Mouse (Mus musculus): ENCODE measurements around the gene Tmco4.

Gene Tmco4

GRCm38 (mm10) chr4:139014793-139015192 lies 42.1 kb downstream of the Tmco4 start:
- intact Hi-C loops (cut with DNase I) = no loop called here

DNA sequence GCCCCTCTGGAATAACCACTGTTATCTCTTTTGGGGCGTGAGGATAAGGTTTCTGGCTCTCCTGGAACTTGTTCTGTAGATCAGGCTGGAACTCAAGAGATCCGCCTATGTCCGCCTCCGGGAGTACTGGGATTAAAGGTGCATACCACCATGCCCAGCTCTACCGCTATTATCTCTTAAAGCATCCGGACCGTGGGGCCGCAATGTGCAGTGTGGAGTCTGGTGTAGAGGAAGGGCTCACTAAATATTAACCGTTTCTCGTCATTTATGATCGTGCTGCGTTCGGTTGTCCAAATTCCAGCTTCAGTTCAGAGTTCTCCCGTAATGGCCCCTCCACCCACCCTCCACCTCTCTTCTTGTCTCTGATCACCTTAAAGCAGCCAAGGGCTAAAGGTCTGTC lies 45.7 kb downstream of the Tmco4 start:
- intact Hi-C loops (cut with DNase I) = no loop called here

DNA sequence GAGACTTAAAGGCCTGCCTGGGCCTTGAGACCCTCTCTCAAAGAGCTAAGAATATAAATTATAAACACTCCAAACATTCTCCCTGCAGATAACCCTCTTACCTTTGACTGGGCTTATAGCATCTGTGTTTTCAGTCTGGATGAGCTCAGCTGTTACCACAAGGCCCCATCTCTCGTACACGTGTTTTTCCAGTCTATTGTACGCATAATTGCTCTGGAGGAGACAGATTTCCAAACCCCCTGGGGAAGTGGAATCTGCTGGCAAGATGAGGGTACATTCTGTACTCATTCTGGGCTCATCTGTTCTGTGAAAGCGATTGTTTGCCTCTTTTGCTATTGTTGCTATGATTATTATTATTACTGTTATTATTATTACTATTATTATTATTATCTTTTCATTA lies 46.3 kb downstream of the Tmco4 start:
- intact Hi-C loops (cut with DNase I) = no loop called here

GRCm38 (mm10) chr4:139019413-139019812 lies 46.7 kb downstream of the Tmco4 start:
- intact Hi-C loops (cut with DNase I) = no loop called here

DNA sequence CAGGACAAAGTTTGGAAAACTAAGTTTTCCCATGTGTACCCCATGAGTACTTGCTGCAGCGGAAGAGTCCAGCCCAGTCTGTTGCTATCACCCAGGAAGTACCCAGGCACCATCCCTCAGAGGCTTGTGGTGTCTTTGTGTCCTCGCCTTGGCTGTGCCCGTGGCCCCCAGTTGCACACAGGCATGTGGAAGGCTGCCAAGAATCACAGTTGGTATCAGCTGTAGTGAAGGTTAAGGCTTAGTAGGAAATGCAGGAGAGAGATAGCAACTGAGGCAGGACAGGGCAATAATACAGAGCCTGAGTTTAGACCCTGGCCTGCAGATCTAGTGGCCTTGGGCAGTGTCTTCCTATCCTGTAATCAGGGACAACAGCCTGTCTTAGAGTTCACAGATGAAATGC lies 47.7 kb downstream of the Tmco4 start:
- intact Hi-C loops (cut with DNase I) = no loop called here

DNA sequence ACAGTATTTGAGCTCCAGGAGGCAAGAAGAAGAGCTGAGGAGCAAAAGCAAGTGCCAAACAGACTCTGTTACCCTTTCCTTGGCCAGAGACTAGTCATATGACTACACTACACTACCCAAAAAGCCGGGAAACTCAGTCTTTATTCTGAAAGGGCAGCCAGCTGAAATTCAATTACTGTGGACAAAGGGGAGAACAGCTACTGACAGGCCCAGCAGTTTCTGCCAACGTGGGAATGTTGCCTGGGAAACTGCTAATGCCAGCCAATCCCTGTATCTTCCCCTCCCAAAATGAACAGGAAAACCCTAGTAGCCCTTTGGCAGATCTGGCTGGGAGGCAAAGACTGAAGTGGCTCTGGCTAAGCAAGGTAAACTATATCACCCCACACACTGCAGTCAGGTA lies 51.7 kb downstream of the Tmco4 start:
- intact Hi-C loops (cut with DNase I) = no loop called here

GRCm38 (mm10) chr4:139030675-139031074 lies 58.0 kb downstream of the Tmco4 start:
- intact Hi-C loops (cut with DNase I) = no loop called here

- intact Hi-C loops (cut with DNase I) = no loop called here
Observed at GRCm38 (mm10) chr4:139032521-139032920, 59.8 kb downstream of the Tmco4 start.

GRCm38 (mm10) chr4:139033263-139034009 lies 60.7 kb downstream of the Tmco4 start:
- intact Hi-C loops (cut with DNase I) = no loop called here

GRCm38 (mm10) chr4:139034010-139034367 lies 61.3 kb downstream of the Tmco4 start:
- intact Hi-C loops (cut with DNase I) = no loop called here

DNA sequence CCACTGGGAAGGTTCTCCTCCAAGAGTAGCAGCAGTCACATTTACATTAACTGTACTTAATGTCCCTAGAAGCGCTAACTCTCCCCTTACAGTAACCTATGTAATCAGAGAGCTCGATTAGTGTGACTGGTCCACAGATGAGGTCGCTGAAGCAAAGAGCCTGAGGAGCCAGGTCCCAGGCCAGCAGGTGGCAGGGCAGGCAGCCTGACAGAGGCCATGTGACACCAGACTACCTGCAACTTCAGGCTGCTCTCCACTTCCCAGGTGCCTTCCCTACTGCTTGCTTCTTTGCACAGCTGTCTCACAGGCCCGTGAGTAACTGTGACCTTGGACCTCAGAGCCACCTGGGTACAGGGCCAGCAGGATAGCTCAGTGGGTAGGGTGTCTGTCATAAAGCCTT lies 61.9 kb downstream of the Tmco4 start:
- intact Hi-C loops (cut with DNase I) = no loop called here

- intact Hi-C loops (cut with DNase I) = no loop called here
Observed at GRCm38 (mm10) chr4:139034942-139035341, 62.3 kb downstream of the Tmco4 start.

DNA sequence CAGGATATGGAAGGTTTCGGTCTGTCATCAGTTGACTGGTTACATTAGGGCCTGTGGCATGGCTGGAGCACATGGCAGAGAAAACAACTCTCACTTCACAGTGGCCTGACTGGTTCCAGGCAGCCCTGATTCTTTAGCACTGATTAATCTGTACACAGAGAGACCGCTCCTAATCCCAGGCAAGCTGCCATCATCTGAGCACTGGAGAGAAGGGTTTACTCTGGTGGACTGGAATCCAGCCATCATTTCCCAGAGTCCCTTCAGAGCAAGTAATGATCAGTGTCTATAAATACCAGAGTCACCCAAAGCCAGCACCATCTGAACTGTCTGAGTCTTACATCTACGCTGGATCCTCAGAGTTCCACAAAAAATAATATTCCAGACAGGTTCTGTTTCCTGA lies 63.1 kb downstream of the Tmco4 start:
- intact Hi-C loops (cut with DNase I) = no loop called here

DNA sequence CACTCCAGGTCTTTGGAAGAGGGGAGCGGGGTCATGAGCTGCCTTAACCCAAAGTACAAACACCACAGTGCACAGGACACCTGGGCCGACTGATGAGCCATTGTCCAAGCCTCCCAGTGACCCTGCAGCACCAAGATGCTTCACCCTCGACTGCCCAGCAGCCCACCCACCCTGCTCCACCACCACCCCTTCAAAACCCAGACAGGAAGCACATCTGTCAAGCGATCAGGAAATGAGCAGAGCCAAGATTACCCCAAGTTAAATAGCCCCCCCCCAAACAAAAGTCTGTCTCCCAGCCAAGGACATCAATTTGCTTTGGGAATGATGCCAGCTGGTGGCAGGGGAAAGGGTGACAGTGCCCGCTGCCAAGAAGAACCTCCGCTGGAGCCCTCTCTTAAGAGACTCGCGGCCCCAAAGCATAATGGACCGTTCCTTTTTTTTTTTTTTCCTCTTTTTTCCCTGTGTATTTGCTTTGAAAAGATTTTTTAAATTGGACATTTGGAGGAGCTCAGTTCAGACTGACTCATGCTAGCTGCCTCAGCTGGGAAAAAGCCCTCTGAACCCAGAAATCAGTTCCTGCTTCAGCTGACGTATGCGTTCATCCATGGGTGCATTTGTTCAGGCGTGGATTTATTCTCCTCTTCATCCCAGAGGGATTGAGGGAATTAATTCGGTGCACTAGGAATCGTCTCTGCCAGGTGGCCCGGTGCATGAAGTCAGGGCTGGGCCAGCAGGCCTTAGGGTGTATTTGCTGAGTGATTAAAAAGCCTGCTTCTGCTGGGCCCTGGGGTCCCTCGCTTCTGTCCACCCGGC lies 65.3 kb downstream of the Tmco4 start:
- intact Hi-C loops (cut with DNase I) = no loop called here

DNA sequence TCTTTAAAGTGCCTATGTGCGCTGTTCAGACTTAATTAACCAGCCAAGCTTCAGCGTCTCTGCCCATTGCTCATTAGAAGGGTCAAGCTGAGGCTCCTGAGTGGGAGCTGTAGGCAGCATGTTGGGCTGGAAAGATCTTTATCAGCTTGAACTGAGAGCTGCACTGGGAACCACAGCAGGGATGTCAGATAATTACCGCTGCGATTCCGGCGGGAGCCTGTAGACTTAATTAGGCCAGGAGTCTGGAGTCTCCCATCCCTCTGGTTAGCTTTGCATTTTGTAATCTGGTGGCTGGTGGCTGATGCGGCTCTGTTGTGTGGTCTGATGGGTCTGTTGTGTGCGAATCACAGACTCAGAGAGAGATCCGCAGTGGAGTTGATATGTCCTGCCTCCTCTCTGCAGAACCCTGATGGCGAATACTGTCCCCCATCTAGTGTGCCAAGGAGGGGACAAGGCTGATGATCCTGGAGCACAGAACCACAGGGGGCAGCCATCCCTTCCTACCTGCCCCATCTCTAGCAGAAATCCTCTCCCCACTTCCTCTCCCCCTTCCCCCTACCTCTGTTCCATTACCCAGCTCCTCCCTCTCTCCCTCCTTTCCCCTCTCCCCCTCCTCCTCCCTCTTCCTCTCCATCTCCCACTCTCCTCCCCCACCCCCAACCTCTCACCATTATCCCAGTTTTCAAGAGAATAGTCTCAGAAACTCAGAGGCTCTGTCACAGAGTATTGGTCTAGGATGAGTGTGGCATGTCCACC lies 67.6 kb downstream of the Tmco4 start:
- intact Hi-C loops (cut with DNase I) = no loop called here

GRCm38 (mm10) chr4:139042611-139043010 lies 69.9 kb downstream of the Tmco4 start:
- intact Hi-C loops (cut with DNase I) = no loop called here

GRCm38 (mm10) chr4:139043600-139043999 lies 70.9 kb downstream of the Tmco4 start:
- intact Hi-C loops (cut with DNase I) = no loop called here

DNA sequence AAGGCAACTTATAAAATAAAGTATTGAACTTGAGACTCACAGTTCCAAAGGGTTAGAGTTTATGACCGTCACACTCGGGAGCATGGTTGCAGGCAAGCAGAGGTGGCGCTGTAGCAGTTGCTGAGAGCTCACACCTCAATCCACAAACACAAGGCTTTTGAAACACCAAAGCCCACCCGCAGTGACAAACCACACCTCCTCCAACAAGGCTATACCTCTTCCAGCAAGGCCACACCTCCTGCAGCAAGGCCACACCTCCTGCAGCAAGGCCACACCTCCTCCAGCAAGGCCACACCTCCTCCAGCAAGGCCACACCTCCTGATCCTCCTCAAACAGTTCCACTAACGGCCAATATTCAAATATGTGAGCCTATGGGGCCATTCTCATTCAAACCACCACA lies 71.9 kb downstream of the Tmco4 start:
- intact Hi-C loops (cut with DNase I) = no loop called here

DNA sequence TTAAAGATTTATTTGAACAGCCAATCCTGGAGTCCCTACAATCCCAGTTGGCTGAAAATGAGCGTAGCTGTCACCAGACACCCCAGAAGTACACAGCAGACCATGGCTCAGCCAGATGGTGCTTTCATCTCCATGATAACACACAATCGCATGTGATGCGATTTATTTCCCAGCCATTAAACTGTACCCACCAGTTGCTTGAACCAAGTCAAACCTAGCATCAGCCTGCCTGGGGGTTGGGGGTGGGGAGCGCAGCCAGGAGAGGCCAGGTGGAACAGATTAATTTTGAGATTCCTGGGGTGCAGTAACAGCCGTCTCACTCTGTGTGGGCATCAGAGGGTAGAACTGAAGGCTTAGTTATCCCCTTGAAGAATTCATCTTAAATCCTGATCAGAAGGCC lies 73.7 kb downstream of the Tmco4 start:
- intact Hi-C loops (cut with DNase I) = no loop called here

DNA sequence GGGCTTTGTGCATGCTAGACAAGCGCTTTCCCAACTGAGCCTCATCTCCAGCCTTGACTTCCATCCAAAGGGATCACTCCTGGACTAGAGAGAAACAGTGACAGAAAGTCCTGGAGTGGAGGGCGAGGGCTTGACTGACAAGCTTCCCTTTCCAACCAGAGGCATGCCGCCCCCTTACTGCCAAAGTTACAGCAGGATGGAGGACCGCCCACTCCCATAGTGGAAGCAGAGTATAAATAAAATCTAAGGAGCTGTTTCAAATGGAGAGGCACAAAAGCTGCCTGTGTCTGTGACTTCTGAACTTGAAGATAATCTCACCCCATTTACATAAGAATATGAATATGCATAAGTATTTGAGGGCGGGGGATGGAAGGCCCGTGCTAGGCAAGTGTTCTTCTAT lies 75.8 kb downstream of the Tmco4 start:
- intact Hi-C loops (cut with DNase I) = no loop called here

DNA sequence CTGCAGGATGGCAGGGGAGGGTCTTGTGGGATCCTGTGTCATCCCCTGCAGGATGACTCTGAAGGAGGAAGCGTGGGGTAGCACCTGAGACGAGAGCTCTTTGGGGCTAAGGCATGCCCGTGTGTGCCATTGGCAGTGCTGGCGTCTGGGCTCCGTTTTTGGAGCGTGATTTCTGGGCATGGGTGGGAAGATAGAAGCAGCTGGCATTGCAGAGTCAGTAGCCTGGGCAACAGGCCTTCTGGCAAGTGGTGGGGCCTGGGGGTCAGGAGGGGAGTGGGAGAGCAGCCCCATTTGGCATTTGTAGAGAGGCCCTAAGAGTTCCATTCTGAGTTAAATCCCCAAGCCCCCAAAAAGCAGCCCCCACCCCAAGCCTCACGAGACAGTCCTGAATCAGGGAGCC lies 80.1 kb downstream of the Tmco4 start:
- intact Hi-C loops (cut with DNase I) = no loop called here

DNA sequence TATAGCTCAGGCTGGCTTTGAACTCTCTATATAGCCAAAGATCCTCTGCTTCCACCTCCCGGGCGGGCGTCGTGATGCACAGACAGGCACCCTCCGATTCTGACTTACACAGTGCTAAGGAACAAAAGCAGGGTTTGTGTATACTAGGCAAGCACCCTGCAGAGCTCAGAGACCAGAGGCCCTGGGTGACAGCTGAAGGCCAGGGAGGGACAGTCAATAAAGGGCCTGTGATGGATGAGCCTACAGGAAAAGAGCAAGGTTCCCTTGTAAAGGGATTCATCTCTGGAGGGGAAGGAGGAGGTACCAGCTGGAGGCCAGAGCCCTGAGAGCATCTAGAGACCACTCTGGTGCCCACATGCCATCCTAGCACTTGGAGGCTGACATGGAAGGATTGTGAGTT lies 80.7 kb downstream of the Tmco4 start:
- intact Hi-C loops (cut with DNase I) = no loop called here
